Comparison of ENCODE assay signal across 26 mouse cellular contexts in the genomic region with DNA sequence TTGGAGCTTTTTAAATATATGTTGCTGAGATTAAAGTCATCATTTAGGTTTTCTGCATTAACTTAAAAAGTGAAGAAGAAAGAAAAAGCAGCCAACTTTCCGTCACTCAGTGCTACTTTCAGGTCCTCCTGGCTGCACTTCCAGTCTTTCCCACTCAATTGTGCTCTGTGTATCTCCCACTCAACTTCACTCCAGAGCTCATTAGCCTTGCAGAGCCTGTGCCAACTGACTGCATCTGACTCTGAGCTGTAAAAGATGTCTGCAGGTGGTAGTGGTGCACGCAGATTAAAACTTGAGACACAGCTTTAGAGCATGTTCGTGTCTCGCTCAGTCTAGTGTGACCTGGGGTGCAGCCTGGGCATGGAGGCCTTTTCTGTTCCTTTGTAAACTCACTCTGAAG. TPM values are rescaled to one million over a fixed set of nuclear protein-coding genes. Genes with fewer than 3 reads are reported as not detected.
DNase-seq lines count a peak whose midpoint lies in the region; ATAC-seq lines count a peak whose summit lies in the region.
"Had no signal": no experiment of that assay in that cellular context is flagged by ENCODE, and none has a peak within 500 bp of the region (broad histone marks: within the 10 kb centered on the region; RNA-seq: fewer than 3 reads in every experiment).

No protein-coding gene starts in this region.

- no peaks in the 10 kb centered on the region for H3K9me3 ChIP-seq in midbrain, embryonic 14.5 days (ENCODE audit: control insufficient read depth, low read length)
- H3K9me3 ChIP-seq: embryonic facial prominence, embryonic 13.5 days; forebrain, embryonic 15.5 days; heart, embryonic 13.5 days; hindbrain, embryonic 15.5 days; intestine, embryonic 15.5 days; limb, embryonic 13.5 days; lung, embryonic 15.5 days; midbrain, embryonic 10.5 days; neural tube, embryonic 12.5 days had no signal

- H3K27me3 ChIP-seq in midbrain, embryonic 14.5 days (ENCODE audit: control insufficient read depth, insufficient read depth, low read length): no peaks in the 10 kb centered on the region
- H3K27me3 ChIP-seq: embryonic facial prominence, embryonic 13.5 days; forebrain, embryonic 15.5 days; hindbrain, embryonic 15.5 days; intestine, embryonic 15.5 days; limb, embryonic 13.5 days; lung, embryonic 15.5 days; neural tube, embryonic 12.5 days had no signal

- H3K4me2 ChIP-seq in midbrain, embryonic 14.5 days (ENCODE audit: low read length): no peak overlapping the region
- H3K4me2 ChIP-seq: embryonic facial prominence, embryonic 13.5 days; forebrain, embryonic 15.5 days; heart, embryonic 13.5 days; hindbrain, embryonic 15.5 days; intestine, embryonic 15.5 days; limb, embryonic 13.5 days; lung, embryonic 15.5 days; neural tube, embryonic 12.5 days had no signal

- no peaks in the 10 kb centered on the region for H3K36me3 ChIP-seq in midbrain, embryonic 14.5 days (ENCODE audit: control insufficient read depth, insufficient read depth, low read length)
- H3K36me3 ChIP-seq: embryonic facial prominence, embryonic 13.5 days; forebrain, embryonic 15.5 days; heart, embryonic 13.5 days; hindbrain, embryonic 15.5 days; intestine, embryonic 15.5 days; lung, embryonic 15.5 days; midbrain, embryonic 10.5 days; neural tube, embryonic 12.5 days had no signal

- DNase-seq in right cerebral cortex, adult 2 months (ENCODE audit: low spot score in 2 of 2): peak; percentile 79 to 80
- DNase-seq in right cerebral cortex, postnatal 14 days: no peak
- peak; percentile 86 for DNase-seq in layer of hippocampus, adult 9-11 months
- peak; percentile 70 to 75 for DNase-seq in left cerebral cortex, postnatal 36 days (ENCODE audit: low spot score in 2 of 2)
- DNase-seq in MN1 (ENCODE audit: low spot score): no peak
- no peak for DNase-seq in midbrain, embryonic 14.5 days
- DNase-seq in natural killer cell, adult 2 months (ENCODE audit: low spot score in 2 of 2): no peak
- DNase-seq: adrenal gland, adult 8-10 months; cerebellum, adult 11 months; cerebellum, postnatal 14 days; gastrocnemius, postnatal 10 days; heart, adult 11 months; heart, postnatal 36 days; kidney, adult 9 months; kidney, postnatal 4 days had no signal

- 59% methylated on average over 4 of the region's 4 CpGs for WGBS in midbrain, embryonic 14.5 days

- no peak overlapping the region for H3K27ac ChIP-seq in midbrain, embryonic 14.5 days (replicated peaks; ENCODE audit: low read depth, low read length)
- H3K27ac ChIP-seq: embryonic facial prominence, embryonic 13.5 days; forebrain, embryonic 15.5 days; heart, embryonic 13.5 days; hindbrain, embryonic 15.5 days; intestine, embryonic 15.5 days; limb, embryonic 13.5 days; liver, embryonic 14.5 days; lung, embryonic 15.5 days; macrophage; midbrain, embryonic 10.5 days; neural tube, embryonic 12.5 days had no signal

- no peak overlapping the region for H3K9ac ChIP-seq in midbrain, embryonic 14.5 days (replicated peaks; ENCODE audit: low read length)
- H3K9ac ChIP-seq: embryonic facial prominence, embryonic 13.5 days; forebrain, embryonic 15.5 days; heart, embryonic 13.5 days; hindbrain, embryonic 15.5 days; intestine, embryonic 15.5 days; limb, embryonic 13.5 days; liver, embryonic 14.5 days; lung, embryonic 15.5 days; neural tube, embryonic 12.5 days had no signal

- H3K4me1 ChIP-seq in midbrain, embryonic 14.5 days (ENCODE audit: control insufficient read depth, insufficient read depth, low read length): no peaks in the 10 kb centered on the region
- H3K4me1 ChIP-seq: forebrain, embryonic 15.5 days; intestine, embryonic 15.5 days; limb, embryonic 13.5 days; lung, embryonic 15.5 days; neural tube, embryonic 12.5 days had no signal

- no peak overlapping the region for H3K4me3 ChIP-seq in midbrain, embryonic 14.5 days (replicated peaks; ENCODE audit: low read depth, low read length)
- H3K4me3 ChIP-seq: embryonic facial prominence, embryonic 13.5 days; forebrain, embryonic 15.5 days; heart, embryonic 13.5 days; hindbrain, embryonic 15.5 days; intestine, embryonic 15.5 days; limb, embryonic 13.5 days; lung, embryonic 15.5 days; midbrain, embryonic 10.5 days; neural tube, embryonic 12.5 days had no signal

- no peak for ATAC-seq in midbrain, embryonic 14.5 days (ENCODE audit: low FRiP score, low TSS enrichment)
- ATAC-seq: forebrain, embryonic 15.5 days; intestine, embryonic 15.5 days had no signal

- intact Hi-C loops in left cerebral cortex, postnatal 36 days (cut with DNase I): loop anchor here (2.0 kb wide), 1 partner anchor 25 kb away; no protein-coding TSS in a partner anchor

RNA-seq across cellular contexts. Expression of gene Fem1b, which starts 53.4 kb away (rescaled TPM):
- total RNA-seq in left cerebral cortex, postnatal 36 days (2021): 100 to 1,000 TPM in 1 of 2 experiments, 10 to 100 TPM in 1; 98.6 to 100 TPM
- 71.5 and 103 TPM in 2 replicates for polyA plus RNA-seq in midbrain, embryonic 14.5 days (2014; fragmentation: Nextera tagmentation; extraction: Ambion mirVana)

Comparison
In these comparisons a context has a peak if more than half of its experiments do, and no peak if none do; other contexts are left out.
1. DNase-seq: peak in right cerebral cortex, adult 2 months (2 of 2), layer of hippocampus, adult 9-11 months (single experiment) and left cerebral cortex, postnatal 36 days (2 of 2); none in right cerebral cortex, postnatal 14 days (single experiment), MN1 (single experiment), midbrain, embryonic 14.5 days (single experiment) and natural killer cell, adult 2 months (0 of 2).